Mouse (Mus musculus): ENCODE measurements around the gene Noct.

The Noct gene

DNA sequence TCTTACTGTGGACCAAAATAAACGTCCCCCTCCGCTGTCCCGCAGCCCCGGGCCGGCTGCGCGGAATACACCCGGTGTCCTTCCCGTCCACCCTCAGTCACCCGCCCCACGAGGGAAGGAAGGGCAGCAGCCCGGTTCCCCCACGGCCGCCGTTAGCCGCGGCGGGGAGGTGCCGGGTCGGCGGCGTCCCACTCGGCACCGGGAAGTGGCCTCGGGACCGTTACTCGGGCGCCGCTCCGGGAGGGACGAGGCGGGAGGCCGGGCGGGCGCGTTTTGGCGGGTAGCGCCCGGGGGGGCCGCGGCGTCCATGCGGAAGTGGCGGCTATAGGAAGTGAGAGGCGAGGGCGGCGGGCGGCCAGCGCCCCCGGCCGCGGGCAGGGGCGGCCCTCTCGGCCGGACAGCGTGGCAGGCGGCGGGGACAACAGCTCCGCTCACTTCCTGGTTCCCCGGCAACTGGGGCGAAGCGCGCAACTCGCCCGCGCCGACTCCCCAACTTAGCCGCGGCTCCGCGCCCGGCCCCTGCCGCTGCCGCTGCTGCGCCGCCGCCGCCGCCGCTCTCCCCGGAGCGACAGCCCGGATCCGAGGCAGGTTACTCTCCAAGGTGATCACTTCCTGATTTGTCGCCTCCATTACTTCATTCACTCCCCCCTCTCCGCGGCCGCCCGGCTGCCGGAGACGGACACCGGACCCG, 52.3 kb downstream of the Noct start:
- DNase-seq (ENCODE audit: low spot score), result peak; percentile 44

DNA sequence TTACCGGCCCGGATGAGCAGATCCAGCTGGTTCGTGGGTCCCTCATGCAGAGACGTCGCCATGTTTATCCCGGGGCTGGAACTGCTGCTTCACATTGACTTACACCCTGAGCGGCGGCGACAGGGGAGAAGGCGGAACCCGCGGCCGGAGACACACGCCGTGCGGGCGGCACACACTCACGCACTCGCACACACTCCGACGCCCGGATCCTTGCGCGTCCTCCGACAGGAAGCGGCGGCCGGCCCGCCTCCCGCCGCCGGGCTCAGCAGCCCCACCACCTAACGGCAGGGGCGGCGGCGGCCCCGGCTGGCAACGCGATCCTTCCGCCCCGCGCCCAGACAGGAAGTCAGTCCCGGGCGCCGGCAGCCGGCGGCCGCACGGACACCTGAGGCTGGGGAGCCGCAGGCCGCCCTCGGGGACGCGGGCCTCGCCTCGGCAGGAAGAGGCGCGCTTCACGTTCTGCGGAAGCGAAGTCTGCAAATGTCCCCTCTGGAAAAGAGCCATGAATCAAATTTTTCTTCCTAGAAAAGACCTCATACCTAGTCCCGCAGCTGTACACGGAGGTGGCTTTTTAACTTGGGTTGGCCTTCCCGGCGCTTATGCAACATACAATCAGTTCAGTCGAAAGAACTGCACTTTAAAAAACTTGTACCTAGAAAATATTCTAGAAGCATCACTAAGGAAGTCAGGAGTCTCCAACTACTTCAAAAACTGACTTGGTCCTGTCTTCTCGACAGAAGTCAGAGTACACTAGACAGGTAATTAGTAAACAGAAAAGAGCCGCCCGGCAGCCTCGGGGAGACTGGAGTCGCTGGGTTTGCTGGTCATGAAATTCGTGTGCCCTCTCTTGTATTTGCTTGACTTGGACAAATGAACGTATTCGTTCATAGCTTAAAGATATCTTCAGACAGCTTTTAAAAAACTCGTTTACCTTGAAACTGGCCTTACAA, 53.2 kb downstream of the Noct start:
- peak; percentile 86 for DNase-seq (ENCODE audit: low spot score)

DNA sequence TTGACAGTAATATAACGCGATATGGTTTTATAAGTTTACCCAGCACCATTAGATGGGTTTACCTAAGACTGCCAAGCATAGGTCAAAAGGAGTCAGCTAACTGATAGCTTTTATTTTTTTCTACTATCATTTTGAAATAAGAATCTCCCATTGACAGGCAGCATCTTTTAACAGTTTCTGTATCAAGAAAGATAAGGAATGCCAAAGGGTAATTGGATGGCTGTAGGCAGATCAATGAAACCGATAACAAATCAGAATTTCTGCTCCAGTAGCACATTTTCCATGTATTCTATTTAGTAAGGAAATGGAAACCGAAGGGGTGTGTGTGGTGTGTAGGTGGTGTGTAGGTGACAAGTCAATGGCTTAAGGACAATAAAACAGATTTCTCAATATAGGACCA, 54.2 kb downstream of the Noct start:
- no peak for DNase-seq (ENCODE audit: low spot score)

DNA sequence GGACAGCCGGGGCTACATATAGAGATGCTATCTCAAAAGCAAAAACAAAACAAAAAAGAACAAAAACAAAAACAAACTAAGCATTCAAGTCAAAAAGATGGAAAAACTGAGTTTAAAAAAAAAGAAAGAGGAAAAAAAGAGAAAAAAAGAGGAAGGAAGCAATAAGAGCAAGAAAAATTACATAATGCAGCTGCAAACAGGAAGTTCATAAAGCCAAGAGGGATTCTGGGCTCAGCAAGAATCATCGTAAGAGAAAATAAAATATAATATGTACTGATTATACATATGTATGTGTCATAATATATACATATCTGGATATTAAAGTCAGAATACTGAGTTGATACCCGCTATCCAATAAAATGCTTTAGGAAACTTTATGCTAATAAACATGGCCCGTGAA, 57.5 kb downstream of the Noct start:
- DNase-seq (ENCODE audit: low spot score), result no peak

DNA sequence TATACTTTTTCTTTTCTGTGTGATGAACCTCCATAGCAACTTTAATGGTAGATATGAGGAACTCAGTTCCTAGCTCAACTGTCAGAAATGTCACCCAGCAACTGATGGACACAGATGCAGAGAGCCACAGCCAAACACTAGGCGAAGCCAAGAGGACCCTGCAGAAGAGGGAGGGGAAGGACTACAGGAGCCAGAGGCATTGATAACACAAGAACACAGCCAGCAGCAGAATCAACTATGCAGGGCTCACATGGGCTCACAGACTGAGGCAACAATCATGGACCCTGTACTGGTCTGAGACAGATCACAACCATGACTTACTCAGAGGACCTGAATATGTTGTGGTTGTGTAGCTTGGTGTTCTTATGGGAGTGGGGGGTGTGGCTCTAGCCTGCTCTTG, 60.1 kb downstream of the Noct start:
- no peak for DNase-seq (ENCODE audit: low spot score)

DNA sequence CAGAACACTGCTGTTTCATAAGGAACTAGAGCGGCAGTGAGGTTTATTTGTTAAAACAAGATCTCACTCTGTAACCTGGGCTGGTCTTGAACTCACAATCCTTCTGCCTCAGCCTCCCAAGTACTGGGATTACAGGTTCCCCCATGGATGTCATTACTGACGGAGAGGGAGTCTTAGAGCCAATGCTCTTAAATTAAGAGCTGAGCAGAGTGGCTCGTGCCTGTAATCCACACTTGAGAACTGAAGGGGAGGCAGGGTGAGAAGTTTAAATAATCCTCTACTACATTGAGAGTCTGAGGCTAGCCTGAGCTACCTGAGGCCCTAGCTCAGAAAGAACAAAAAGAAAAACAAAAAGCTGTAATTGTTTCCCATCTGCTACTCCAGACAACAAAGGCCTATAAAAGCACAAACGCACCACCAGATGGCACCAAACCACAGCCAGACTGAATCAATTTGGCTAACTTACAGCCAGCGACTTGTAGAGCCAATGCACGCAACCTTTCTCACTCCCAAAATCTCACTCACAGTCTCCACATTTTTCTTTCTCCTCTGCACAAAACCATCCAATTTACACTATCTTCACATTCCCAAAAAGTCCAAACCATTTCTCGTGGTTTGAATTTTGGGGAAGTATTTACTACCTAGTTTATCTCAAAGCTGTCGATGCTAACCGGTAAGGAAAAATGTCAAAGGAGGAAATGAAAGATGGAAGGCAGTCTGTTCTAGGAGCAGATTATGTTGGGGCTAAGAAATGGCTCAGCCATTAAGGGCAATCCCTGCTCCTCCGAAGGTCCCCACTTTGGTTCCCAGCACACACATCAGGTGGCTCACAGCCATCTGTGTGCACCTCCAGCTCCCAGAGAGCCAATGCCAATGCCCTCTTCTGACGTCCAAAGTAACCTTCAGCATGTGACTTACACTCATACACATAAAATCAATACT, 64.9 kb downstream of the Noct start:
- peak; percentile 85 for DNase-seq (ENCODE audit: low spot score)

DNA sequence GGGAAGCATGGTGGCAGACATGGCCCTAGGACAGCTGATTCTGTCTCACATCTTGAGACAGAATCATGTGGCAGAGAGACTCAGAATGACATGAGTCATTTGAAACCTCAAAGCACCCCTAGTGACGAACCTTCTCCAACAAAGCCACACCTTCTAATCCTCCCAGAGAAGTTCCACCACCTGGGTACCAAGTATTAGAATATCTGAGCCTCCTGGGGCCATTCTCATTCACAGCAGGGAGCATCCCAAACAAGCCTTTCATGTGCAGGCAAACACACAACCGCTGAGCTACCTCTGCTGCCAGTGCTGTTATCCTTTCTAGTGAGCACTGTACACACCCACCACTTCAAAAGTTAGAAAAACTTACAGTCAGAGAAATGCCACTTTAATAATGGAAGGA, 70.0 kb downstream of the Noct start:
- DNase-seq (ENCODE audit: low spot score), result no peak

DNA sequence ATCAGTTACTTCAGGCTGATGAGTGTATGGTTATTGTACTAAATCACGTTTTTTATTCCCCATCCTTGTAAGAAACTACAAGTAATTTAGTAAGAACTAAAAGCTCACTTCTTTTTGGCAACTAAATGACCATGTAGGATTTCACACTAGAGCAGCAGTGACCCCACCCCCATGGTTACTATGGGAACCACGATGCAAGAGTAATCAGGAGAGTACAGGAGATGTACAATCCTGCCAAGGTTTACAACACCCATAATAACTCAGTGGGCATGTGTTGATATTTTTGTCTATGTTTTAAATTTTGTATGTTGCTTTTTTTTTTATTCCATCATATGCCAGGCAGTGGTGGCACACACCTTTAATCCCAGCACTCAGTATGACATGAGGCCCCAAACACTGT, 71.0 kb downstream of the Noct start:
- DNase-seq (ENCODE audit: low spot score), result no peak

DNA sequence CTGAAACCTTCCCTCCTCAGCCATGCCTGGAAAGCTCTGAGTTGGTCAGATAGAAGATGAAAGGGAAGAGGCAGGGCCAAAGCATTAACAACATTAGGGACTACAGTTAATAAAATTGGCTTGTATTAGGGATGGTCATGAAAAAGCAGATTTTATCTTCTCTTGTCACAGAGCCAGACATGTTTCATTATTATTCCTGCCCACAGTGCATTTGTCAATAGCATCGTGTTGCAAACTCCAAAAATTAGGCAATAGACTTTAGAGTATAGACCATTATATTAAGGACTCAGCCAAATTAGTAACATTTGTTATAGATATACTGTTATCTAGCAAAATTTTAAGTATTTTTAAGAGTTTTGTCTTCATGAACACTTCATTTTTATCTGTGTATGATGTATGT, 72.5 kb downstream of the Noct start:
- no peak for DNase-seq (ENCODE audit: low spot score)
